Mouse (Mus musculus): ENCODE data around the gene Dqx1.

Gene Dqx1

DNA sequence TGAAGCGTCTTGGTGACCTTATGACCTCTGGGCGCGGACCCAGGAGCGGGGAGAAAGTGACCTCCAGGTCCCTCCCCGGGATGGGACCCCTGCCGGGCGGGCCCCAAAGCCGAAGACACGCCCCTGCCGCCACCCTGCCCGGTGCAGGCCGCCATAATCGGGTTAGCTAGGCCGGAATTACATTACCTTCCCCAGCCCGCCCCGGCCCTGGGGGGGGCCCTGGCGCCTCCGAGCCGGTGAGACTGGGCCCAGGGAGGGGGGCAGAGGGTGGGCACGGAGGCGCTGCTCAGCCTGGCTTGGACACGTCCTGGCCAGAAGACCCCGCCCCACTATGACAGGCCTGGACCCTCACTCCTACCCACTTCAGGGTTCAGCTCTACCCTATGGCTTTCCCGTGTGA is 13.6 kb downstream of the Dqx1 start:
- DNase-seq, result no peak

DNA sequence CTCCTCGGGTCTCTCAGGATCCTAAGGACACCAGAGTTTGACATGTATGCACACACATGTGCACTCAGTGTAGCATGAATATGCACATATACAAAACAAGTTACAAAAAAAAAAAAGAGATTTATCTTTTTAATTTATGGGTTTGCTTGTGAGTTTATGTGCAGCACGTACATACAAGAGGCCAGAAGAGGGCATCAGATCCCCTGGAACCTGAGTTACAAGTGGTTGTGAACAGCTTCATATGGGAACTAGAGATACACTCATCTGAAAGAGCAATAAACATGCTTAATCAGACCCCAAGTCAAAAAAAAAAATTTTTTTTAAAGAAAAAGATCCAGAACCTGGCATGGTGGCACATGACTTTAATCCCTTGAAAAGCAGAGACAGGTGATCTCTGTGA is 17.3 kb downstream of the Dqx1 start:
- no peak for DNase-seq

- no peak for DNase-seq
Observed at GRCm38 (mm10) chr6:83077630-83078323, 20.1 kb downstream of the Dqx1 start, which contains the start of gene Pcgf1. Gene Pcgf1 (plus strand): TSS chr6:83077869.

DNA sequence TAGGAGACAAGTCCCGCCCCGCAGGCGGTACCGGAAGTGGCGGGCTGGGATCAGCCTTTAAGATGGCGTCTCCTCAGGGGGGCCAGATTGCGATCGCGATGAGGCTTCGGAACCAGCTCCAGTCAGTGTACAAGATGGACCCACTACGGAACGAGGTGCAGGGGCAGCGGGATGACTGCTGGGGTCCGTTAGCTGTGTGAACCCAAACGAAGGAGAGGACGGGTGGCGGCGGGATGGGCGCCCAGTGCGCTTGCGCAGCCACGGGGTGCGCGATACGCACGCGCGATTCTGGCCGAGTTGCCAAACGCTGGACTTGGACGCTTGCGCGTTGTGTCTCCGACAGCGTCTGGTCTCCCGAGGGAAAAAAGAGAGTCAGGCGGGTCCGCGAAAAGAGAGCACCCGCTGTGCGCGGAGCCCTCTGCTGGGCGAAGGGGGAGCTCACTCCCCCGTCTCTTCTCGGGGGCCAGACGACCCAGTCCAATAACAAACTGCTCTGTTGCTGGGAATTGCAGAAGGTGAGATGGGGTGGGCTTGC is 20.7 kb downstream of the Dqx1 start:
- peak; percentile 100 for DNase-seq

DNA sequence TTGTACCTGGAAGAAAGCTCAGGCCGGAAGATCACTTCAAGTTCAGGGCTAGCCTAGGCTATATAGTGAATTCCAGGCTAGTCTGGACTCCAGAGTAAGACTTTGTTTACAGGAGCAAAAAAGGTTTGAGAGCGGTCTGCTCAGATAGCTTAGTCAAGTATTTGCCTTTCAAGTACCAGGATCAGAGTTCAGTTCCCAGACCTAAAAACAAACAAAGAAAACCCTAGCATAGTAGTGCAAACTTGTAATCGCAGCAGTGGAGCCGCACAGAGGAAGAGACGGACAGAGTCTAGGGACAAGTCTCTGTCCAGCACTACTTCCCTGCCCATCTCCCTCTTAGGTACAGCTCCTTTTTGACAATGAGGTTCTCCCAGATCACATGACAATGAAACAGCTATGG is 22.6 kb downstream of the Dqx1 start:
- no peak for DNase-seq

- DNase-seq, result no peak
Observed at GRCm38 (mm10) chr6:83083497-83083896, 25.9 kb downstream of the Dqx1 start.

DNA sequence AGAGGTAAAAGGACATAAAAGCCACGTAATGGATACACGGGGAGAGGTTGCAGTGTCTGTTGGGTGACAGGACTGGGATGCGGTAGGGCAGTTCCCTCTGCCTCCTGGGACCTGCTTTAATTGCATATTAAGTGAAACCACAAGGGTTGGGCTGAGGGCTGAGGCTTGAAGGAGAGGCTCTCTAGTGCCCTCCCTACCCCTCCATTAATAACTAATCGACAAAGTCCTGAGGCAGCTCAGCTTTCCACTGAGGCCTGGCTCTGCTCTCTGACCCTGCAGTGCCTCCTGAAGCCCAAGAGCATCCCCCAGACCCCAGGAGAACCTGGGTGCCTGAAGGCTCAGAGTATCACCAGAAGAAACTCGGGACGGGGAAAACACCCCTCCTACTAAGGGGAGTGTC is 26.8 kb downstream of the Dqx1 start:
- DNase-seq, result no peak

GRCm38 (mm10) chr6:83086121-83087035 is 28.7 kb downstream of the Dqx1 start, which contains the start of gene Lbx2:
Gene Lbx2 (plus strand): TSS chr6:83086367.
- DNase-seq, result peak; percentile 25

DNA sequence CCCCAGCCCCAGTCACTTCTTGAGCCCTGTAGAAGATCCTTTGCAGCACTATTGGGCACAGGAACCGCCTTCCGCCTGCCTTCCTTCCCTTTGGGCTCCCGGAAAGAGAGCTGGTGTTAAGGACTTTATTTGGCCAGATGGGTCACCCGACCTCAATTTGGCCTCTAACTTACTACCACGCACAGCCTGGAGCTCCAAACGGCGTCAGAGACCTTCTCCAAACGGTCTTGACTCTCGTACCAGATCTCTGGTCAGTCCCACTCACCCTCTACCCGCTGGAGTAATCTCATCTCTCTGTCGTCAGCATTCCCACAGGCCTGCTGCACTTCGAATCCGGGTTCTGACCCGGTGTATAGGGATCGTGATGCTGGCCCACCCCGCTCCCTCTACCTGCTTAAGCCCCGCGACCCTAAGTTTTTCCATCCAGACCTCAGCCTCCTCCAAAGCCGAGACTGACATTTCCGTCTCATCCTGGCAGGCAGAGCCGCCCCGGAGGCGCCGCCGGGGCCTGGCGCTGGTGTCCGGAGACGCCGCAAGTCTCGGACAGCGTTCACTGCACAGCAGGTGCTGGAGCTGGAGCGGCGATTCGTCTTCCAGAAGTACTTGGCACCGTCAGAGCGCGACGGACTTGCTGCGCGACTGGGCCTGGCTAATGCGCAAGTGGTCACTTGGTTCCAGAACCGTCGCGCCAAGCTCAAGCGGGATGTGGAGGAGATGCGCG is 29.7 kb downstream of the Dqx1 start:
- DNase-seq, result peak; percentile 63

GRCm38 (mm10) chr6:83087926-83088260 is 30.2 kb downstream of the Dqx1 start:
- no peak for DNase-seq

DNA sequence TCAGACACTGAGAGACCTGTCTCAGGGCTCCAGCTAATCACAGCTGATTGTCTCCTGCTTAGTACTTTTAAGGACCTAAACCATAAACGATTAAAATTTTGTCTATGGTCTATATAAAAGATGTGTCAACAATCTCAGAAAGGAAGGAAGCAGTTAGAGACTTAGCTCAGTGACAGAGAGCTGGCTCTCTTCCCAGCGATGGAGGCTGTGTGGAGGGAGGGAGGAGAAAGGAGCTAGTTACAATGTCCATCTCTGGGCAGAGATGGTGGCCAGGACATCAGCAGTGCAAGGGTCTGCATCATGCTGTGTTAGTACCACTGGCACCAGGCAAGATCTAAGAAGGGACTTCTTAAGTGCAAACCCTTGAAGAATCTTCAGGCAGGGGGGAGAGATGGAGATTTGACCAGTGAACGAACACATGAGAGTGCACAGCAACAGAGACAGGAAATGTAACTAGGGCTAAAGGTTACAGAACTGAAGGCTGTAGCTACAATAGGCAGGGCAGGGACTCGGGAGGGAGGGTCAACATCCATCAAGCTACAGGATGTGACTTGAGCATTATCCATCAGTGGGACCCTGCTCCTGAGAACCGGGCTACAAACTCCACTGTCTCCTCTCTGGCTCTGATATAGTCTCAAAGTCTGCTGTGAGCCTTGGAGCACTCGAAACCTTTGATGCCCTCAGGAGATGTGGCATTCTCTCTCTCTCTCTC is 34.9 kb downstream of the Dqx1 start:
- DNase-seq, result peak; percentile 82

GRCm38 (mm10) chr6:83095968-83096367 is 38.3 kb downstream of the Dqx1 start:
- no peak for DNase-seq

DNA sequence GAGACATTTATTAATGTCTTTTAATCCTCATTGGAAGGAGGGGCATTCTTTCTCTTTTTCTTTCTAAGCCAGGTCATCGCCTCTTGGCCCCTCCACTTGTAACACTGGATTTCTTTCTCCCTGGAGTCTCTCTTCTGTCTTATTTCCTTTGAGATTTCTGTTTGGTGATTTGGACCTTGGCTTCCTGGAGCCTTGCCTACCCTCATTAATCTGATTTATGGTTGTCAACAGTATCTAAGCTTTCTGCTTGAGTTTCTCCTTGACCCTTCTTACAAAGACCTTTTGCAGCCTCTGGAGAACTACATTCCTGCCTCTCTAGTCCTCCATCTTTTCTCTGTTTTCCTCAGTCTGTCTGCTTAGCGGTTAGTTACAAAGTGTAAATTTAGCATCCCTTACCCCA is 40.8 kb downstream of the Dqx1 start:
- peak; percentile 64 for DNase-seq

DNA sequence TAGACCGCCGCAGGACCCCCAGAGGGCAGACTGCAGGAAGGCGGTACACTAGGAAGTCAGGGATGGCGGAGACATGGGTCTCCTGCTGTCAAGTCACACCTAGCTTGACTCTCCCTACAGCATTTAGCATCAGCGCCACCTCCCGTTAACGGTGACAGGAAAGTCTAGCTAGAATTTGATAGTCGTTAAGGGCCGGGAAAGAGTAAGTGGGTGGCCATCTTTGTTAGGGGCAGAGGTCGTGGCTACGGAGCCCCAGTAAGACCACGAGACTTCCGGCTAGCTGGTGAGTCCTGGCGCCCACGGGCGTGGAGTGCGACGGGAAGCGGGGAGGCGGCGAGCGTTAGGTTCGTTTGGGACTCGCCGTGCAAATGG is 43.7 kb downstream of the Dqx1 start, which contains the start of the genes Ccdc142 and Gm42688:
Gene Ccdc142, plus strand, starts transcription at position 286 of the 372 bp plus-strand sequence.
Gene Gm42688, plus strand, starts transcription at position 302 of the 372 bp plus-strand sequence.
- peak; percentile 93 for DNase-seq

- DNase-seq, result peak; percentile 83
Observed at GRCm38 (mm10) chr6:83101688-83102556, 44.3 kb downstream of the Dqx1 start.

GRCm38 (mm10) chr6:83103130-83103650 is 45.5 kb downstream of the Dqx1 start:
- DNase-seq, result no peak

DNA sequence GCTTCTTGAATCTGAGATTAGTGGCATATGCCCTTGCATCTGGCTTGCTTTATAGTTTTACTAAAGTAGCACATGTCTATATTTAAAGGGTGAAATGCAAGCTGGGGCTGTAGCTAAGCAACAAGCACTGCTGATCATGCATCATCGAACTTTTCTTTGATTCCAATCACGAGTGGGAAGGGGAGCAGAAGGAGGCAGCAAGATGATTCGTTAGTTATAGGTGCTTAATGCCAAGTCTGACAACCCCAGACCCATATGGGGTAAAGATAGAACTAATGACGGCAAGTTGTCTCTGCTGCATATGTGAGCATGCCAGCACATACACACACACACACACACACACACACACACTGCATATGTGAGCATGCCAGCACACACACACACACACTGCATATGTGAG is 46.5 kb downstream of the Dqx1 start:
- no peak for DNase-seq

DNA sequence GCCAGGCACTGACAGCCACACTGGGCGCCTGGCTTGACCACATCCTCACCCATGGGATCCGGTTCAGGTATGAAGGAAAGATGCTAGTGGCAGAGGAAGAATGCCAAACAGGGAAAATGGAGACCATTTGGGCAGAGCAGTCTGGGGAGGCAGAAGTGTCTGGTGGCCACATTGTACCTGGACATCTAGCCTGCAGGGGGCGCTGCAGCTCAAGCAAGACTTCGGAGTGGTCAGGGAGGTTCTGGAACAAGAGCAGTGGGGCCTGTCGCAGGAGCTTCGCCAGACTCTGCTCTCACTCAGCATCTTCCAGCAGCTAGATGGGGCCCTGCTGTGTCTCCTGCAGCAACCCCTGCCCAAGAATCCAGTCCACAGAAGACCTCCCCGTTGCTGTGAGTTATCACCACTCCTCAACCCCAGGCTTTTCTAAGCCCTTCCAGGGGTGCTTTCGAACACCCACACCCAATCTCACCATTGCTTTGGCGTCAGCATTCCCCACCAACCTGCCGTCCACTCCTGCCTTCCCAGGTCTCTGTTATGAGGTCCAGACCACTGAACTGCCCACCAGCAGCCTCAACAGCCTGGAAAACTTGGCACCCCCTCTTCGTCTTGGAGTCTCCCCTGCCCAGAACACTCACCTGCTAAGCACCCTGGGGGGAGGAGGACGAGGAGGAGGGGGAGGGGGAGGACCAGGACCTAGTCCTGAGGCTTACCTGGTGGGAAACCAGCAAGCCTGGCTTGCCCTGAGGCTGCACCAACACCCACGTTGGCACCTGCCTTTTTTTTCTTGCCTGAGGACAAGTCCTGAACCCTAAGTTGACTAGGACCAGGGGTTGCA is 50.1 kb downstream of the Dqx1 start:
- peak; percentile 89 for DNase-seq

DNA sequence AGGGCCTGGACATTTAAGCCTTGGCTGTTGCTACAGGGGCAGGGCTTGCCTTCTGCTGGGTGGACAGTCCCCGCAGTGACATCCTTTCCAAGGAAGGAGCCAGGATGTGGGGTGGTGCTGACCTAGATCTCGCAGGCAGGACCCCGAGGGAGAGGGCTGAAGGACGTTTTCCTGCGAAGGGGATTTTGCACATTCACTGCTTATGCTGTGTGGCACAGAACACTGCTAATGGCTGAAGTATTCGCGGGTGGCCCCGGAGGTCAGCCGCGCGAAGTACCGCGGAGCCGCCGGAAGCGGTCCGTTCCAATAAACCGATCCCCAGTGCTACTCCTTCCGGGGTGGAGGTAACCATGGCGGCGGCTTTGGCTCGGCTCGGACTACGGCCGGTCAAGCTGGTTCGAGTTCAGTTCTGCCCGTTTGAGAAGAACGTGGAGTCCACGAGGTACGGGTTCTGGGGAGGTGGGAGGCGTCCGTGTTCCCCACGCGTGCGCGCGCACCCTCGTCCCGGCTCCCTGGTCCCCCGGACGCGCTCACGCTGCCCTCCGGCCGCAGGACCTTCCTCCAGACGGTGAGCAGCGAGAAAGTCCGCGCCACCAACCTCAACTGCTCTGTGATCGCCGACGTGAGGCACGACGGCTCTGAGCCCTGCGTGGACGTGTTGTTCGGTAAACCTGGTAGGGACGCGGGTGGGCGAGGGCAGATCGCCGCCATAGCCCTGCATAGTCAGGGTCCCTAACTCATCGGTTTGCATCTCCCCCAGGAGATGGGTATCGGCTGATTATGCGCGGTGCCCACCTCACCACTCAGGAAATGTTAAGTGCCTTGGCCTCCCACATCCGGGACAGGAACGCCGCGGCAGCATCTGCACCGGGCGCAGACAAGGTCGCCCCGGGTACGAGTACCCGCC is 51.4 kb downstream of the Dqx1 start, which contains the start of gene Mrpl53:
Gene Mrpl53, plus strand, starts transcription at position 279 of the 907 bp plus-strand sequence.
- peak; percentile 90 for DNase-seq
